Mouse (Mus musculus) MEL (cell line): ENCODE results near the gene Hoxc9. TPM values are rescaled to one million over a fixed set of nuclear protein-coding genes. Genes with fewer than 3 reads are reported as not detected.

Experiments used
- DNase-seq: peaks from one replicate; pipeline ENCODE4 v3.0.0; 2011; ENCODE audit warnings: low read depth, low spot score
- H3K27ac ChIP-seq: 2 replicates; pipeline ENCODE4 v1.5.1; 2012; ENCODE audit warnings: low read depth, mild to moderate bottlenecking, control low read depth, low read length, moderate library complexity; ENCODE audit not compliant: control insufficient read depth
- H3K27me3 ChIP-seq, 2 experiments: fragments of 150-350 bp in 1 of 2; sonication (generic) in 1 of 2; 2 replicates each; pipeline ENCODE4 v1.6.1; 2012; ENCODE audit warnings: low read length in 2 of 2, mild to moderate bottlenecking in 2 of 2, improper control_type of control experiment in 1 of 2, moderate library complexity in 1 of 2; ENCODE audit not compliant: insufficient read depth in 2 of 2, control insufficient read depth in 1 of 2
- H3K36me3 ChIP-seq, 2 experiments: 2 replicates each; pipeline ENCODE4 v1.6.1; 2012 to 2014; ENCODE audit warnings: low read length in 2 of 2, improper control_type of control experiment in 1 of 2, inconsistent platforms in 1 of 2, mild to moderate bottlenecking in 1 of 2; ENCODE audit not compliant: insufficient read depth in 2 of 2, control insufficient read depth in 1 of 2
- H3K4me1 ChIP-seq, 2 experiments: fragments of 150-350 bp in 1 of 2; sonication (generic) in 1 of 2; 2 replicates each; pipeline ENCODE4 v1.6.1; 2012; ENCODE audit warnings: low read length in 2 of 2, improper control_type of control experiment in 1 of 2, mild to moderate bottlenecking in 1 of 2; ENCODE audit not compliant: insufficient read depth in 2 of 2, control insufficient read depth in 1 of 2
- H3K4me3 ChIP-seq, 2 experiments: fragments of 150-350 bp in 1 of 2; sonication (generic) in 1 of 2; 2 replicates each; pipeline ENCODE4 v1.5.1; 2012; ENCODE audit warnings: low read depth in 2 of 2, low read length in 2 of 2, mild to moderate bottlenecking in 2 of 2, moderate library complexity in 2 of 2, control low read depth in 1 of 2, improper control_type of control experiment in 1 of 2; ENCODE audit not compliant: control insufficient read depth in 1 of 2, insufficient read depth in 1 of 2
- H3K79me2 ChIP-seq: 2 replicates; pipeline ENCODE4 v1.6.1; 2012; ENCODE audit warnings: mild to moderate bottlenecking, low read length, moderate library complexity; ENCODE audit not compliant: control insufficient read depth, poor library complexity, insufficient read depth
- H3K9ac ChIP-seq: 2 replicates; pipeline ENCODE4 v1.6.1; 2012; ENCODE audit warnings: low read depth, mild to moderate bottlenecking, control low read depth, low read length, moderate library complexity; ENCODE audit not compliant: control insufficient read depth, poor library complexity, severe bottlenecking
- H3K9me3 ChIP-seq: fragments of 150-350 bp; sonication (generic); replicated peaks from 2 replicates; pipeline ENCODE4 v1.6.1; 2012; ENCODE audit warnings: mild to moderate bottlenecking, low read length, improper control_type of control experiment, moderate library complexity; ENCODE audit not compliant: insufficient read depth
- BHLHE40 ChIP-seq: IDR thresholded peaks from 2 replicates; pipeline ENCODE4 v1.6.1; 2012; ENCODE audit warnings: low read depth, mild to moderate bottlenecking, inconsistent platforms, low read length, improper control_type of control experiment, borderline replicate concordance
- CHD1 ChIP-seq: IDR thresholded peaks from 2 replicates; pipeline ENCODE4 v1.6.1; 2012; ENCODE audit warnings: low read depth, mild to moderate bottlenecking, inconsistent platforms, low read length, improper control_type of control experiment
- CHD2 ChIP-seq: IDR thresholded peaks from 2 replicates; pipeline ENCODE4 v1.6.1; 2011; ENCODE audit warnings: low read length, improper control_type of control experiment
- ELF1 ChIP-seq: IDR thresholded peaks from 2 replicates; pipeline ENCODE4 v1.6.1; 2014; ENCODE audit warnings: low read depth, mild to moderate bottlenecking, inconsistent platforms, low read length, improper control_type of control experiment, moderate library complexity
- EP300 ChIP-seq, 2 experiments: IDR thresholded peaks; 2 replicates each; pipeline ENCODE4 v1.6.1; 2011; ENCODE audit warnings: improper control_type of control experiment in 2 of 2, low read length in 2 of 2, low read depth in 1 of 2, mild to moderate bottlenecking in 1 of 2
- ETS1 ChIP-seq: IDR thresholded peaks from 2 replicates; pipeline ENCODE4 v1.6.1; 2012; ENCODE audit warnings: low read depth, mild to moderate bottlenecking, inconsistent platforms, low read length, improper control_type of control experiment, moderate library complexity
- GABPA ChIP-seq: IDR thresholded peaks from 2 replicates; pipeline ENCODE4 v1.6.1; 2012; ENCODE audit warnings: low read depth, mild to moderate bottlenecking, inconsistent platforms, low read length, improper control_type of control experiment, moderate library complexity
- HCFC1 ChIP-seq: IDR thresholded peaks from 2 replicates; pipeline ENCODE4 v1.6.1; 2012; ENCODE audit warnings: low read depth, mild to moderate bottlenecking, inconsistent platforms, low read length, improper control_type of control experiment, moderate library complexity
- MAFK ChIP-seq: IDR thresholded peaks from 2 replicates; pipeline ENCODE4 v1.6.1; 2011; ENCODE audit warnings: low read depth, mild to moderate bottlenecking, low read length, improper control_type of control experiment, borderline replicate concordance
- MAX ChIP-seq: IDR thresholded peaks from 2 replicates; pipeline ENCODE4 v1.6.1; 2011; ENCODE audit warnings: low read length, improper control_type of control experiment
- MAZ ChIP-seq: IDR thresholded peaks from 2 replicates; pipeline ENCODE4 v1.6.1; 2012; ENCODE audit warnings: low read depth, mild to moderate bottlenecking, inconsistent platforms, low read length, improper control_type of control experiment
- MEF2A ChIP-seq: IDR thresholded peaks from 2 replicates; pipeline ENCODE4 v1.6.1; 2014; ENCODE audit warnings: low read depth, mild to moderate bottlenecking, inconsistent platforms, low read length, improper control_type of control experiment; ENCODE audit not compliant: poor library complexity, insufficient replicate concordance, severe bottlenecking; ENCODE audit errors: extremely low read depth
- MYB ChIP-seq: IDR thresholded peaks from 2 replicates; pipeline ENCODE4 v1.6.1; 2011; ENCODE audit warnings: mild to moderate bottlenecking, low read depth, low read length, improper control_type of control experiment
- NRF1 ChIP-seq: IDR thresholded peaks from 2 replicates; pipeline ENCODE4 v1.6.1; 2014; ENCODE audit warnings: low read depth, mild to moderate bottlenecking, inconsistent platforms, low read length, improper control_type of control experiment, moderate library complexity; ENCODE audit not compliant: poor library complexity, insufficient read depth, severe bottlenecking
- POLR2A ChIP-seq, 2 experiments: IDR thresholded peaks; 2 replicates each; pipeline ENCODE4 v1.6.1; 2011 to 2012; ENCODE audit warnings: low read length in 2 of 2, mild to moderate bottlenecking in 2 of 2, control low read depth in 1 of 2, improper control_type of control experiment in 1 of 2, low read depth in 1 of 2, moderate library complexity in 1 of 2; ENCODE audit not compliant: control insufficient read depth in 1 of 2, insufficient read depth in 1 of 2, poor library complexity in 1 of 2
- POLR2AphosphoS2 ChIP-seq: IDR thresholded peaks from 2 replicates; pipeline ENCODE4 v1.6.1; 2011; ENCODE audit warnings: low read length, improper control_type of control experiment
- POLR2AphosphoS5 ChIP-seq: IDR thresholded peaks from 2 replicates; pipeline ENCODE4 v1.6.1; 2012; ENCODE audit warnings: low read depth, borderline replicate concordance, mild to moderate bottlenecking, inconsistent platforms, low read length, moderate library complexity, mixed read lengths
- SMC3 ChIP-seq: IDR thresholded peaks from 2 replicates; pipeline ENCODE4 v1.6.1; 2011; ENCODE audit warnings: low read depth, low read length, improper control_type of control experiment
- TAL1 ChIP-seq: IDR thresholded peaks from 2 replicates; pipeline ENCODE4 v1.6.1; 2012; ENCODE audit warnings: mild to moderate bottlenecking, inconsistent platforms, low read length, moderate library complexity, mixed read lengths
- TBP ChIP-seq: IDR thresholded peaks from 2 replicates; pipeline ENCODE4 v1.8.0; 2011; ENCODE audit warnings: low read depth, low read length, improper control_type of control experiment
- UBTF ChIP-seq: IDR thresholded peaks from 2 replicates; pipeline ENCODE4 v1.6.1; 2012; ENCODE audit warnings: low read depth, mild to moderate bottlenecking, inconsistent platforms, low read length, improper control_type of control experiment, moderate library complexity, borderline replicate concordance; ENCODE audit not compliant: insufficient read depth
- USF1 ChIP-seq: IDR thresholded peaks from 2 replicates; pipeline ENCODE4 v1.6.1; 2014; ENCODE audit warnings: low read depth, mild to moderate bottlenecking, inconsistent platforms, low read length, improper control_type of control experiment, moderate library complexity
- USF2 ChIP-seq, 2 experiments: IDR thresholded peaks; 2 replicates each; pipeline ENCODE4 v1.6.1; 2011 to 2012; ENCODE audit warnings: improper control_type of control experiment in 2 of 2, low read length in 2 of 2, borderline replicate concordance in 1 of 2, inconsistent platforms in 1 of 2, low read depth in 1 of 2, mild to moderate bottlenecking in 1 of 2; ENCODE audit not compliant: insufficient read depth in 1 of 2
- ZC3H11A ChIP-seq: IDR thresholded peaks from 2 replicates; pipeline ENCODE4 v1.6.1; 2012; ENCODE audit warnings: low read depth, mild to moderate bottlenecking, inconsistent platforms, low read length, improper control_type of control experiment
- ZNF384 ChIP-seq: IDR thresholded peaks from 2 replicates; pipeline ENCODE4 v1.6.1; 2012; ENCODE audit warnings: low read depth, mild to moderate bottlenecking, inconsistent platforms, low read length, improper control_type of control experiment
- polyA plus RNA-seq, 2 experiments: library from polyadenylated mRNA; stranded (reverse) in 1 of 2; unstranded in 1 of 2; fragments of >175 nt in 1 of 2; fragments of >200 nt in 1 of 2; gene quantifications; 2 replicates each; pipeline versions ENCODE4 v1.2.1 to v1.2.4; 2012; ENCODE audit warnings: low replicate concordance in 2 of 2, low read depth in 1 of 2; ENCODE audit not compliant: insufficient read length in 2 of 2, insufficient read depth in 1 of 2, missing spikeins in 1 of 2
- total RNA-seq: library from RNA; depleted of rRNA; stranded (reverse); fragments of 300-350 nt; gene quantifications from 2 replicates; pipeline ENCODE4 v1.2.3, GENCODE M21; 2012

Gene Hoxc9
- total and polyA plus RNA-seq, 3 experiments, result 4.1 to 400 (median 9.5) TPM

GRCm38 (mm10) chr15:102980912-102981311 is 4.7 kb downstream of the Hoxc9 start:
- Histone ChIP-seq H3K4me3 (peak overlapping the region; percentile 65 to 81), H3K9me3 (no peaks in the 10 kb centered on the region), H3K27ac (no peak overlapping the region), H3K36me3 (peaks cover 0 to 18% of the 10 kb centered on the region in 2 experiments; a peak in 3 of 4 replicates), H3K27me3 (no peaks in the 10 kb centered on the region), H3K79me2 (peaks cover 48% of the 10 kb centered on the region), H3K9ac (peak overlapping the region; percentile 56), H3K4me1 (peaks cover 16 to 23% of the 10 kb centered on the region in 2 experiments)
- peak; percentile 50 for DNase-seq
- TF ChIP-seq SMC3 (no peak), USF2 (IDR thresholded peaks at IDR 0.05; ENCODE audit: borderline replicate concordance in 1 of 2, insufficient read depth in 1 of 2, low read depth in 1 of 2, low read length in 2 of 2) (no peak), POLR2AphosphoS5 (no peak), MEF2A (no peak), POLR2AphosphoS2 (no peak), MAX (no peak), ZNF384 (no peak), ELF1 (no peak)

- H3K4me1 ChIP-seq, result peaks cover 16 to 23% of the 10 kb centered on the region in 2 experiments
- H3K27ac ChIP-seq, result peak overlapping the region; percentile 33
- H3K27me3 ChIP-seq, result no peaks in the 10 kb centered on the region
- no peaks in the 10 kb centered on the region for H3K9me3 ChIP-seq
- peaks cover 42% of the 10 kb centered on the region for H3K79me2 ChIP-seq
- peak; percentile 82 for DNase-seq
- no peak for TF ChIP-seq EP300 (IDR thresholded peaks at IDR 0.05; ENCODE audit: low read depth in 1 of 2, low read length in 2 of 2)
- no peak for TF ChIP-seq ZNF384
- TF ChIP-seq UBTF, result no peak
- TF ChIP-seq BHLHE40, result no peak
- no peak for TF ChIP-seq SMC3
- no peak for TF ChIP-seq GABPA
- peak; percentile 96 for TF ChIP-seq USF1
- no peak for TF ChIP-seq ZC3H11A
- TF ChIP-seq TBP, result 0 out of 2 replicates have a peak, but pooled peaks have one; percentile 31
- 0 out of 2 replicates have a peak, but pooled peaks have one; percentile 28 for TF ChIP-seq MAZ
- no peak for TF ChIP-seq MAFK
- TF ChIP-seq MEF2A, result no peak
- peak; percentile 84 for TF ChIP-seq MAX
- no peak for TF ChIP-seq MYB
- no peak for TF ChIP-seq ELF1
- peak; percentile 37 to 87; a peak in 3 of 4 replicates for TF ChIP-seq USF2 (IDR thresholded peaks at IDR 0.05; ENCODE audit: borderline replicate concordance in 1 of 2, insufficient read depth in 1 of 2, low read depth in 1 of 2, low read length in 2 of 2)
- TF ChIP-seq POLR2A (IDR thresholded peaks at IDR 0.05; ENCODE audit: control insufficient read depth in 1 of 2, insufficient read depth in 1 of 2, low read depth in 1 of 2, low read length in 2 of 2, poor library complexity in 1 of 2), result peak in 1 of 2 experiments; percentile 31; a peak in 2 of 4 replicates
- no peak for TF ChIP-seq POLR2AphosphoS5
- no peak; the same call in 1 of the 2 replicates for TF ChIP-seq HCFC1
- TF ChIP-seq TAL1, result no peak
- no peak for TF ChIP-seq CHD1
- no peak for TF ChIP-seq CHD2
- TF ChIP-seq ETS1, result no peak
- no peak for TF ChIP-seq NRF1
- H3K4me3 ChIP-seq, result peak overlapping the region; percentile 65 to 81
- H3K9ac ChIP-seq, result peak overlapping the region; percentile 79
- peaks cover 0 to 18% of the 10 kb centered on the region in 2 experiments; a peak in 3 of 4 replicates for H3K36me3 ChIP-seq
These were observed 5.4 kb downstream of the Hoxc9 start for GRCm38 (mm10) chr15:102981379-102982288.
